Mouse (Mus musculus) forebrain, embryonic 11.5 days (tissue): ENCODE measurements around the gene Samd9l. TPM values are rescaled to one million over a fixed set of nuclear protein-coding genes. Genes with fewer than 3 reads are reported as not detected.
"Not testable (repeated sequence)": the region's sequence is repeated elsewhere in the genome, so short reads cannot be mapped to it uniquely, and the experiment has no call there.

Experiments used
- ATAC-seq: fragments of 200-750 bp; cut with Nextera tagmentation; replicated peaks from 2 replicates; pipeline ENCODE4 v1.8.0; 2017; ENCODE audit warnings: moderate TSS enrichment; ENCODE audit not compliant: low FRiP score
- DNase-seq: peaks from one replicate; pipeline ENCODE4 v3.0.0-alpha.2; 2017; ENCODE audit warnings: low spot score
- H3K27ac ChIP-seq: fragments of 300-500 bp; sonication (generic); 2 replicates; pipeline ENCODE4 v1.5.1; 2014; ENCODE audit warnings: low read depth, low read length
- H3K27me3 ChIP-seq: fragments of 300-500 bp; sonication (generic); 2 replicates; pipeline ENCODE4 v1.6.1; 2014; ENCODE audit warnings: mild to moderate bottlenecking, low read length, mixed read lengths; ENCODE audit not compliant: control insufficient read depth, insufficient read depth
- H3K36me3 ChIP-seq: fragments of 300-500 bp; sonication (generic); 2 replicates; pipeline ENCODE4 v1.6.1; 2014; ENCODE audit warnings: mild to moderate bottlenecking, low read length, moderate library complexity, mixed read lengths; ENCODE audit not compliant: control insufficient read depth, insufficient read depth
- H3K4me1 ChIP-seq: fragments of 300-500 bp; sonication (generic); replicated peaks from 2 replicates; pipeline ENCODE4 v1.6.1; 2014; ENCODE audit warnings: low read length, mixed read lengths; ENCODE audit not compliant: control insufficient read depth, insufficient read depth
- H3K4me2 ChIP-seq: fragments of 300-500 bp; sonication (generic); 2 replicates; pipeline ENCODE4 v1.6.1; 2014; ENCODE audit warnings: low read depth, mild to moderate bottlenecking, low read length, moderate library complexity, mixed read lengths; ENCODE audit not compliant: severe bottlenecking
- H3K4me3 ChIP-seq: fragments of 300-500 bp; sonication (generic); 2 replicates; pipeline ENCODE4 v1.5.1; 2014; ENCODE audit warnings: low read depth, low read length
- H3K9ac ChIP-seq: fragments of 300-500 bp; sonication (generic); 2 replicates; pipeline ENCODE4 v1.6.1; 2014; ENCODE audit warnings: low read length
- H3K9me3 ChIP-seq: fragments of 300-500 bp; sonication (generic); 2 replicates; pipeline ENCODE4 v1.6.1; 2016; ENCODE audit warnings: low read length, mixed read lengths; ENCODE audit not compliant: control insufficient read depth
- WGBS: fragments of 180-500 bp; shearing (Covaris S2); extraction: QIAGEN DNeasy Blood & Tissue Kit; methylation state at CpG from one replicate; pipeline ENCODE4 v1.1.7; 2014; 5-methylcytosine and 5-hydroxymethylcytosine counted together
- polyA plus RNA-seq: library from polyadenylated mRNA; unstranded; fragments of >200 nt; fragmentation: Nextera tagmentation; extraction: Ambion mirVana; gene quantifications from 2 replicates; pipeline ENCODE4 v1.2.1, GENCODE M21; 2014

Gene Samd9l
- polyA plus RNA-seq, 1 experiment from 2014 or later: 0.33 TPM

DNA sequence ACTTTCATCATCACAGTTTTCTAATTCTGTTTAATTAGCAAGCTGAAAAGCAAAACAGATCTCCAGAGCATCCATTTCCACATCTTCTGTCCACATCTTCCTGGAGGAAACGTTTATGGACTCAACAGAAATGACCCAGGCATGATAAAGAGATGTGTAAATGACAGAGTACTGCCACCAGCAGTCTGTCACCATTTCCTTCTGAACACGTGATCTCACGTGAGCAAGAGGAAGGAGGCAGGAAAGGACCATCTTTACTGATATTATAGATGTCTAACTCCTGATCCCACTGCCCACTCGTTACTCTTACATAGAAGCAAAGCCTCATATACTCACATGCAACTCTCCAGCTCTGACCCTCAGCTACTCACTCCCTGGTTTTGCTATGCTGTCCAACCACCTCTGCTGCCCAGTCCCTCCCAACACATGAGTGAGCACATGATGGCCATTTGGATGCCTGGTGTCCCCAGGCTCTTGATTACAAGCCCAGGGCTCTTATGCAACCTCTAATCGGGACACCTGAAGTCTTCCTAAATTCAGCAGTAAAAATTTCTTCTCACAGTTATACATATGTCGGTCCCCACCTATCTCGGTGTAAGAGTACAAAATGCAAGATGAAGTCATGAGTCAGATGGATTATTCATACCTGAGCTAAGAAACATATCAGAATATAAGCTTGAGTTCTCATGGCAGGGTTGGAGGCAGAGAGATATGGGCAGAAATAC is 2.0 kb downstream of the Samd9l start:
- not testable (repeated sequence) for H3K9me3 ChIP-seq, H3K27me3 ChIP-seq, H3K36me3 ChIP-seq, H3K27ac ChIP-seq, DNase-seq, H3K4me1 ChIP-seq, H3K4me3 ChIP-seq, H3K9ac ChIP-seq, H3K4me2 ChIP-seq, ATAC-seq
- WGBS: 92% methylated on average over 6 of the region's 7 CpGs

DNA sequence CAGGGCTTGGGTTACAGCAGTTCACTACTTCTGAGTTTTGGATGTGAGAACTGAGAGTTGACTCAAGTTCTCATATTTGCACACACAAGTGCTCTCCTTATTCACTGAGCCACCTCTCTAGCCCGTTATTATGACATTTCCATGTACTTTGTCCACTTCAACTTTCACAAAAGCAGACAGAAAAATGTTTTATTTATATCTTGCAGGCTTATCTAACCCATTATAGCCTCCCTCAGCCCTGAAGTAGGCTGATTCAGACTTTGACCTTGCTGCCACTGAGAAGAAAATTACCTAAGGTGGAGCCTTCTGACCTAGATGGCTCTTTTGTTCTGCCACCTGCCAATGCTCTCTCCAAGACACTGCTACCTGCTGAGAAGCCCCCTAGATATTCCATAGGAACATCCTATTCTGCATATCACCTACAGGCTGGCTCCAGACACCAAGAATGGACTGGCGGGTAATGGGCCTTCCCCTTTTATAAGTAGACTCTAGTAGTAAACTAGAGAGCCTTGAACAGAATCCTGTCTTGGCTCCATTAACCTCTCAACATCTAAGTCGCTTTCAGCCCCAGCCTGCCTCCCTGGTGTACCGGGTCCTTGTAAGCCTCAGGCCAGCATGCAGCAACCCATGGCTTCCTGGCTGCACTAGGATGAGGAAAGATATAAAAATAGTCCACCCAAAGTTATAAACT is 3.3 kb downstream of the Samd9l start:
- not testable (repeated sequence) for H3K27me3 ChIP-seq, H3K4me3 ChIP-seq, H3K4me2 ChIP-seq, DNase-seq, H3K27ac ChIP-seq, H3K36me3 ChIP-seq, H3K9me3 ChIP-seq, ATAC-seq, H3K9ac ChIP-seq, H3K4me1 ChIP-seq
- WGBS: 79% methylated on average over 4 of the region's 4 CpGs

DNA sequence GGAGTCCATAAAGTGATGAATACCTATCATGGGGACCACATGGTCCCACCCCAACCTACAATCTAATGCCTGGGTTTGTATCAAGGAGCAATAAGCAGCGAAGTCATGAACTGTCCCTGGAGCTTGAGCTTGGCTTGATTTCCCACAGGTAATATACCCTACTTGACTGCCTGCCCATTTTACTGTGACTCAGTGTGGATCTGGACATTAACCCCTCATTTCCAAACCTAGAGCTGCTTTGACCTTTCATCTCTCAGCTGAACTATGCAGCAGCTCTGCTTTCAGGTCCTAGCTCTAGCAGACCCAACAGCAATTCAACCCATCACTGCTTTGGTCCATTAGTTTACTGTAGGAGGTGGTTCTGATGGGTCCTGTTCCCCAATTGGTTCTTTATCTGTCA is 9.4 kb downstream of the Samd9l start:
- Histone ChIP-seq H3K27ac (no peak overlapping the region), H3K4me2 (no peak overlapping the region), H3K9me3 (no peaks in the 10 kb centered on the region), H3K4me1 (no peaks in the 10 kb centered on the region), H3K9ac (no peak overlapping the region), H3K36me3 (no peaks in the 10 kb centered on the region), H3K4me3 (no peak overlapping the region), H3K27me3 (no peaks in the 10 kb centered on the region)
- DNase-seq (no peak), ATAC-seq (no peak)
- WGBS: 78% methylated on average over 1 of the region's 1 CpGs

DNA sequence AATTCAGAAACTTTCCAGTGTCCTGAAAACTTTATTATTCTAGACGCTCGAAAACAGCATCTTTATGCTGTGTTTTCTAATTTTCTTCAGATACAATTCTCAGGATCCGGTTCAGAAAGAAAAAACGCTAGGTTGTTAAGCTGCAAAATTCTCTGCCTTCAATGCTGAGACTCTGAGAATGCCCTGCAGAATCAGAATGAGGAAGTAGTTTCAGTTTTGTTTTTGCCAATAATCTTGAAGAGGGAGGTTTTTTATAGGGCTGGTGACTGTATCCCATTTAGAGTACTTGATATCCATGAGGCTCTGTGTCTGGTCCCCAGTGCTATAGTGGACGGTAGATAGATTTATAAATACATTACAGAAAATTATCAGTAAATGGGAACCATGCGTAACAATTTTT is 12.8 kb downstream of the Samd9l start:
- Histone ChIP-seq H3K9me3 (no peaks in the 10 kb centered on the region), H3K4me2 (no peak overlapping the region), H3K36me3 (no peaks in the 10 kb centered on the region), H3K27ac (no peak overlapping the region), H3K27me3 (no peaks in the 10 kb centered on the region), H3K4me1 (no peaks in the 10 kb centered on the region), H3K4me3 (no peak overlapping the region), H3K9ac (no peak overlapping the region)
- DNase-seq: no peak
- 85% methylated on average over 6 of the region's 6 CpGs for WGBS
- ATAC-seq: no peak

DNA sequence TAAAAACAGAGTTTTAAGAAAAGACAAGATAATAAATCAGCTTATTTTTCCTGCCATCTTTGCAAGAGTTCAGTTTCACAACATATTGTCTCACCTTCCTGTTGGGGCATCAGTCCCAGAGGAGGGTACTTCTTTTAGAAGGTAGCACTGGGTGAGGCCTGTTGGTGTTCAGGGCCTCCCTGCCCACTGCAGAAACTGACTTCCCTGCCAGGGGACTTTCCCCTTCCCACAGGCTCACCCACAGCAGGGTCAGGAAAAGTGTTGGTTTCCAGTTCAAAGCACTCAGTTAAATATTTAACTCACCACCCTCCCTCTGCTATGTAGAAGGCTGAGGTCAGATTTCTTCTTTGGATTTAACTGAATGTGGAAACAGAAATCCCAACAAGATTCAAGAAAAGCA is 14.6 kb downstream of the Samd9l start:
- not testable (repeated sequence) for H3K9ac ChIP-seq, H3K4me3 ChIP-seq, H3K9me3 ChIP-seq, H3K4me1 ChIP-seq, ATAC-seq, DNase-seq, H3K36me3 ChIP-seq, H3K27ac ChIP-seq, H3K4me2 ChIP-seq, H3K27me3 ChIP-seq

DNA sequence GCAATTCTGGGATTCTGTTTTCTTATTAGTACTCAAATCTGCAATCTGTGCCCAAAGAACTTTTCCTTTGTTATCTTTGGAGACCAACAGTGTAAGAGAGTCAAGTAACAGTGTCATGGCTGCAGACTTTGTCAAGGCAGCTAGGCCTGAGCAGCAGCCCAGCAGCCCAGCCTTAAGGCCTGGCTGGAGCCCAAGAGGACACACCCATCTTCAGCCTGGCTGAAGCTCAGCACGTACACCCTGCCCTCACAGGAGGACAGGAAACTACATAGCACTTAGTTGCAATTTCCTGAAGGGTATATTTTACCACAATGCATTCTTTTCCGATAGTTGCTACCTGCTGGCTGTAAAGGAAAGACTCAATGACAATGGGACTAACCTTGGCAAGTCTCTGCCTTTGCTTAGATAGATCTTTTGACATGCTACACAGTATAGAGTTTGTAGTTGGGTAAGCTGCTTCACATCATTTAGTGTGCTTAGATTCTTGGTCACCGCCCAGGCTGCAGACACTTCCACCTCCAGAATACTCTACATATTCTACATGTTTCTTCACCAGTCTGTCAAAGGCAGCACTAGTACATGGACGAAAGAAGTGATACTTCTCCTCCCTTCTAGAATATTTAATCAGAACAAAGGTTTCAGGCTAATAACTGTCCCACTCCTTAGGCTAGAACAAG is 15.1 kb downstream of the Samd9l start:
- H3K4me3 ChIP-seq, H3K27ac ChIP-seq, H3K9ac ChIP-seq, ATAC-seq, DNase-seq, H3K27me3 ChIP-seq, H3K4me2 ChIP-seq, H3K9me3 ChIP-seq, H3K36me3 ChIP-seq, H3K4me1 ChIP-seq: not testable (repeated sequence)
- 50% methylated on average over 1 of the region's 4 CpGs for WGBS

DNA sequence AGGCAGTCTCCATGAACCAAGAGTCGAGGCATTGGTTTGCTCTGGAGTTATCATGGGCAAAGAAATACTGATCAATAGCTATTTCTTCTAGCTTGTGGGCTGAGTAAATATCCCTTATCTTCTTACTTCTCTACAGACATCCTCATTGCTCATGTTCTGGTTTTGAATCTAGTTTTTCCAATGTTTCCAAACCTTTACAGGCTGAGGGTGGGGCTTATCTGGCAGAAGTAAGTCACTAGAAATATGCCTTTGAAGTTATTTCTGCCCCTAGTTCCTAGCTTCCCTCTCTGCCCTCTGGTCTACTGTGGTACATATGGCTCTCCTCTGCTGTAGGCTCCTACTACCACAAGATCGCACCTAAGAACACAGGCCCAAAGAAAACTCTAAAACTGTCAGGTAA is 20.2 kb downstream of the Samd9l start:
- H3K9ac ChIP-seq: no peak overlapping the region
- H3K4me1 ChIP-seq: no peaks in the 10 kb centered on the region
- 88% methylated on average over 2 of the region's 2 CpGs for WGBS
- H3K27ac ChIP-seq: no peak overlapping the region
- DNase-seq (no peak), ATAC-seq (no peak)
- H3K4me3 ChIP-seq: no peak overlapping the region
- H3K4me2 ChIP-seq: no peak overlapping the region
- no peaks in the 10 kb centered on the region for H3K36me3 ChIP-seq
- H3K9me3 ChIP-seq: no peaks in the 10 kb centered on the region
- H3K27me3 ChIP-seq: no peaks in the 10 kb centered on the region

DNA sequence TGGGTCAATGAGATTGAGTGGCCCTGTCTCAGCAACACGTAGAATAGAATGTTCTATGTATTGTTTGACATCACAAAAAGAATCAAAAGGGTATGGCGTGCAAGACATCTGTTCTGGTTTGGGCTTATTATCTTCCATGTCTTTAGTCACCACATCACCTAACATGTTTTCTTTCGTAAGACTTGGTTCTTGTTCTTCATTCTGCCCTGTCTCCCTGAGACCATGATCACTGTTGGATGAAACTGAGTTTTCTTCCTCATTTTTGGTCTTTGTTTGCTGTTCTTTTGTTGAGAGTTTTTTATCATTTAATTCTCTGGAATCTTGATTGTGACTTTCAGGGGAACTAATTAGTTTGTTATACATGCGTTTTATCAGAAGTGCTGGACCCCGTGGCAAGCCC is 22.7 kb downstream of the Samd9l start:
- 86% methylated on average over 5 of the region's 5 CpGs for WGBS
- Histone ChIP-seq H3K9me3 (no peaks in the 10 kb centered on the region), H3K4me2 (no peak overlapping the region), H3K27ac (no peak overlapping the region), H3K4me3 (no peak overlapping the region), H3K27me3 (no peaks in the 10 kb centered on the region), H3K36me3 (no peaks in the 10 kb centered on the region), H3K4me1 (no peaks in the 10 kb centered on the region), H3K9ac (no peak overlapping the region)
- ATAC-seq: no peak
- DNase-seq: no peak
